Mouse (Mus musculus): ENCODE results near the gene Tax1bp3. TPM values are rescaled to one million over a fixed set of nuclear protein-coding genes. Genes with fewer than 3 reads are reported as not detected.

The Tax1bp3 gene
- 147 and 171 TPM in 2 replicates for polyA plus RNA-seq (2012; rRNA removed)

GRCm38 (mm10) chr11:73176608-73177508, at the start of gene Tax1bp3, which contains the start of gene Emc6:
TSS of gene Tax1bp3 (plus strand) at chr11:73177083.
TSS of gene Emc6 (minus strand) at chr11:73177037.

DNA sequence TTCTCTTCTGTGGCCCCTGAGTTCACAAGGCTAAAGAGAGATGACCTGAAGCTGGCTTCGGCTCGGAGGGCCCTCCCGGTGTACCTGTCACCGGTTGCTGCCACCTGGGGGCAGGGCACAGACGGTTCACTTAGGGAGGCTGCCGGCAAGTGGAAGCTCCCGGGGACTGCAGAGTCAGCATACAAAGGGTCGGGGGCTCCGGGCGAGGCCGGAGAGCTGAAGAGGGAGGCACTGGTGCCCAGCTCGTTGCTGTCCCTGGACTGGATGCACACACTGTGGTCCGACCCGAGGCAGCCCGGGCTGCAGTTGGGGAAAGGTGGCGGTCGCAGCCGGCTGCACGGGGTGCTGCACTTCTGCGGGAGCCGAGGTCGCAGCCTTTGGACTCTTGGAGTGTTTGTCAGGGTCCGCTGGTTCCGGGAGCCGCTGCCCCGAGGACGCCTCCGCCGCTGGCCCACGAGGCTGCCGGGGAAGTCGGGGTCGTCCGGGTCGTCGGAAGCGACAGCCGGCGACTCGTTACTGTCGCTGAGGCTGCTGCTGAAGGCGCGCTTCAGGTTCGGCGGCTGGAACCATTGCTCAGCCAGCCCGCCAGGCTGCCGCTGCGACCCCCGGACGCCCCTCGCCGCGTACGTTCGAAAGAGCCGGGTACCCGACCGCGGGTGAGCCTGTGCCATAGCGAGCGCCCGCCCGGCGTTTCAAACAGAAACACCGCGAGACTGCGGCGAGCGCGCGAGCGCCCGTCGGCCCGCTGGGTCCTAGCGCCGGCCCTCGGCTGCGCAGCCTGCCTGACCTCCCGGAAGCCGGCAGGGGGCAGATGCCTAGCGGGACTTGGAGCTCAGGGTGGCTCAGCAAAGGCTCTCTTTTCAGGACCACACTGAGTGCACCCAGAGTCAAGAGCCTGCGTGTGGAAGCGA, 39.0 kb upstream of the Tax1bp3 start, which contains the start of gene Haspin:
Gene Haspin (minus strand): TSS at position 704 of the 911 bp plus-strand sequence.

GRCm38 (mm10) chr11:73159957-73160810, 16.7 kb upstream of the Tax1bp3 start, which contains the start of gene P2rx5:
TSS of gene P2rx5 (plus strand) at chr11:73160421.

DNA sequence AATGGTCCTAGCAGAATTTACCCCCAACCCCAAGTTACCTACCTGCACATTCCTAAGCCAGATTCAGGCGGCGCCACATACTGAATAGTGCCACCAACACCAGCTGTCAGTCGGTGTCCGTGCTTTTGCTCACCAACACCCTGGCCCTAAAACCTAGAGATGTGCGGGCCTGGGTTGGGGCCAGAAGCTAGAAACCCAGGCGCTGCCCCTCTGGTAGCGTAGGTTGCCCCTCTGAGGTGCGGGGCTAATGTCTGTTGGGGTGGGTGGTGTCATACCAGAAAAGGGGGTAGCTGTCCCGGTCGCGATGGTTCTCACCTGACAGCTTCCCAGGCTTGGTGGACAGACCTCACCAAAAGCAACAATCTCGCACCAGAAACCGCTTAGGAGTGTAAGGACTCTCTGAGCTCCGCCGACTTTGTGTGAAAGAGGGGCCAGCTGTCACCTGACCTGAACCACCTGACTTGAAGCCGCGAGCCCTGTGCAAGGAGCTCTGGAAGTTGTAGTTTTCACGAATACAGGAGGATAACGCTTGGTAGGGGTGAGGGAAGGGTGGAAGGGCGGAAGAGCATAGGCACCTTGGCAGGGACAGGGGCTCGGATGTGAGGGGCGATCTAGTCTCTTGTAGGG, 21.8 kb downstream of the Tax1bp3 start, which contains the start of gene Ctns:
Gene Ctns (minus strand): TSS at position 440 of the 627 bp plus-strand sequence.

GRCm38 (mm10) chr11:73199230-73199712, 22.4 kb downstream of the Tax1bp3 start, which contains the start of gene Shpk:
TSS of gene Shpk (plus strand) at chr11:73199460.

Other genes with a start within 250 kb of the Tax1bp3 start
- gene Atp2a3, start 215.9 kb upstream of the Tax1bp3 start, polyA plus RNA-seq (2012; rRNA removed), result 753 and 794 TPM in 2 replicates
- 2.6 and 5.2 TPM in 2 replicates for gene P2rx1, start 178.0 kb upstream of the Tax1bp3 start, polyA plus RNA-seq (2012; rRNA removed)
- 3.2 and 3.6 TPM in 2 replicates for gene Camkk1, start 158.1 kb upstream of the Tax1bp3 start, polyA plus RNA-seq (2012; rRNA removed)
- gene Ncbp3, start 129.3 kb upstream of the Tax1bp3 start, polyA plus RNA-seq (2012; rRNA removed), result 1.6 and 1.8 TPM in 2 replicates
- gene Itgae, start 86.5 kb upstream of the Tax1bp3 start, polyA plus RNA-seq (2012; rRNA removed), result 1.7 and 2.6 TPM in 2 replicates
- gene Haspin, start 38.8 kb upstream of the Tax1bp3 start, polyA plus RNA-seq (2012; rRNA removed), result 2.3 and 2.8 TPM in 2 replicates
- 0.34 and 0.62 TPM in 2 replicates for gene P2rx5, start 16.7 kb upstream of the Tax1bp3 start, polyA plus RNA-seq (2012; rRNA removed)
- 63.2 and 64.3 TPM in 2 replicates for gene Emc6, start within 50 bp of the Tax1bp3 start, polyA plus RNA-seq (2012; rRNA removed)
- gene Ctns, start 22.0 kb downstream of the Tax1bp3 start, polyA plus RNA-seq (2012; rRNA removed), result 17.0 and 18.3 TPM in 2 replicates
- gene Shpk, start 22.4 kb downstream of the Tax1bp3 start, polyA plus RNA-seq (2012; rRNA removed), result 10.3 and 10.8 TPM in 2 replicates
- gene Trpv1, start 57.2 kb downstream of the Tax1bp3 start, polyA plus RNA-seq (2012; rRNA removed), result 0.41 and 0.50 TPM in 2 replicates
- 4.7 and 7.5 TPM in 2 replicates for gene Trpv3, start 90.3 kb downstream of the Tax1bp3 start, polyA plus RNA-seq (2012; rRNA removed)
- gene Aspa, start 152.5 kb downstream of the Tax1bp3 start, polyA plus RNA-seq (2012; rRNA removed), result 0.41 TPM in 2 replicates
- gene Gm49340, start 152.7 kb downstream of the Tax1bp3 start, polyA plus RNA-seq (2012; rRNA removed), result not detected in 2 replicates
- gene Spata22, start 152.7 kb downstream of the Tax1bp3 start, polyA plus RNA-seq (2012; rRNA removed), result not detected in 2 replicates
- 0.10 TPM in 1 of 2 replicates, not detected in the other for gene Olfr20, start 173.7 kb downstream of the Tax1bp3 start, polyA plus RNA-seq (2012; rRNA removed)
- not detected in 2 replicates for gene Olfr376, start 194.2 kb downstream of the Tax1bp3 start, polyA plus RNA-seq (2012; rRNA removed)
- not detected in 2 replicates for gene Olfr1, start 222.5 kb downstream of the Tax1bp3 start, polyA plus RNA-seq (2012; rRNA removed)

All from colon, adult 2 months (tissue).